Mouse (Mus musculus) hindbrain, embryonic 10.5 days (tissue): ENCODE measurements around the gene Dag1. TPM values are rescaled to one million over a fixed set of nuclear protein-coding genes. Genes with fewer than 3 reads are reported as not detected.
"Not testable (repeated sequence)": the region's sequence is repeated elsewhere in the genome, so short reads cannot be mapped to it uniquely, and the experiment has no call there.

Experiments used
- DNase-seq: peaks from one replicate; pipeline ENCODE4 v3.0.0-alpha.2; 2017; ENCODE audit warnings: low spot score
- H3K27ac ChIP-seq: fragments of 300-500 bp; sonication (generic); 2 replicates; pipeline ENCODE4 v1.5.1; 2016; ENCODE audit warnings: mild to moderate bottlenecking, moderate library complexity
- H3K27me3 ChIP-seq: fragments of 300-500 bp; sonication (generic); 2 replicates; pipeline ENCODE4 v1.6.1; 2016; ENCODE audit warnings: mild to moderate bottlenecking; ENCODE audit not compliant: poor library complexity, insufficient read depth, severe bottlenecking
- H3K36me3 ChIP-seq: fragments of 300-500 bp; sonication (generic); 2 replicates; pipeline ENCODE4 v1.6.1; 2016; ENCODE audit warnings: mild to moderate bottlenecking, moderate library complexity
- H3K4me1 ChIP-seq: fragments of 300-500 bp; sonication (generic); replicated peaks from 2 replicates; pipeline ENCODE4 v1.6.1; 2016; ENCODE audit warnings: mild to moderate bottlenecking
- H3K4me3 ChIP-seq: fragments of 300-500 bp; sonication (generic); 2 replicates; pipeline ENCODE4 v1.5.1; 2016; ENCODE audit warnings: mild to moderate bottlenecking, moderate library complexity
- H3K9me3 ChIP-seq: fragments of 300-500 bp; sonication (generic); 2 replicates; pipeline ENCODE4 v1.6.1; 2016; ENCODE audit warnings: mild to moderate bottlenecking, moderate library complexity
- WGBS: fragments of 180-500 bp; shearing (Covaris S2); methylation state at CpG from one replicate; pipeline ENCODE4 v1.1.7; 2016; 5-methylcytosine and 5-hydroxymethylcytosine counted together
- polyA plus RNA-seq: library from polyadenylated mRNA; unstranded; fragments of >200 nt; fragmentation: Nextera tagmentation; extraction: Ambion mirVana; gene quantifications from 2 replicates; pipeline ENCODE4 v1.2.1, GENCODE M21; 2016

Dag1 gene
- polyA plus RNA-seq, 1 experiment from 2014 or later = 81.2 TPM

- Histone ChIP-seq H3K36me3 (peaks cover 49% of the 10 kb centered on the region), H3K9me3 (no peaks in the 10 kb centered on the region), H3K27me3 (no peaks in the 10 kb centered on the region), H3K27ac (peak overlapping the region; percentile 68), H3K4me3 (no peak overlapping the region), H3K4me1 (peaks cover 31% of the 10 kb centered on the region)
- WGBS = 69% methylated on average over 3 of the region's 3 CpGs
- no peak for DNase-seq
Measured at GRCm38 (mm10) chr9:108205571-108205901, 58.2 kb downstream of the Dag1 start.

DNA sequence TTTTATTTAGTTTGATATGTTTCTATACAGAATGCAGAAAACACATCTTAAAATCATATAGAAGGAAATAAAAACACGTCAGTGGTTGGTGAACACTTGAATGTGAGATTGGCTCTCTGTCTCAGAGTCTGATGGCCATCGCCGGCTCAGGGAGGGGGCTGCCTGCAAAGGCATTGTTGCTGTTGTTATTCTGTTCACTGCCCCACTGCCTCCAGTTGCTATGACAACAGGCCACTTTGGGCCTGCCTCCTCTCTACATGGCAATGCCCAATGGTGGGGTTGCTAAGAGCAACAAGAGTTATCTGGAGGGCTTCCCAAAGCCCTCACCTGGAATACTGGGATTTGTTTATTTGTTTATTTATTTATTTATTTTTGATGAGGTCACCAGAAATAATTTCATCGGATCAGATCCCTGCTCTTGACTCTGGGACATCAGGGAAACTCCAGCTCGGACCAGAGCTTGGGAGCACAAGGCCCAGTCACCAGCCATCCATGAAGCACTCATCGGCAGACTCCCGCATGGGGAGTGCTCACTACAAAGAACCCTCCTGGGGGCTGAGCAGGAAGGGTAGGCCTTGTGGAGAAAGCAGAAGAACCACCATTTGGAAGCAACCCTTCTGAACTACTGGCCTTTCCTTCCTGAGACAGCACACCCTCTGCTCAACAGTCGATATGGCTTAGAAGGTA lies 58.7 kb downstream of the Dag1 start:
- peaks cover 35% of the 10 kb centered on the region for H3K4me1 ChIP-seq
- no peak overlapping the region for H3K4me3 ChIP-seq
- H3K36me3 ChIP-seq = peaks cover 44% of the 10 kb centered on the region
- no peaks in the 10 kb centered on the region for H3K27me3 ChIP-seq
- DNase-seq = peak; percentile 67
- peak overlapping the region; percentile 68 for H3K27ac ChIP-seq
- H3K9me3 ChIP-seq = no peaks in the 10 kb centered on the region
- 41% methylated on average over 8 of the region's 8 CpGs for WGBS

DNA sequence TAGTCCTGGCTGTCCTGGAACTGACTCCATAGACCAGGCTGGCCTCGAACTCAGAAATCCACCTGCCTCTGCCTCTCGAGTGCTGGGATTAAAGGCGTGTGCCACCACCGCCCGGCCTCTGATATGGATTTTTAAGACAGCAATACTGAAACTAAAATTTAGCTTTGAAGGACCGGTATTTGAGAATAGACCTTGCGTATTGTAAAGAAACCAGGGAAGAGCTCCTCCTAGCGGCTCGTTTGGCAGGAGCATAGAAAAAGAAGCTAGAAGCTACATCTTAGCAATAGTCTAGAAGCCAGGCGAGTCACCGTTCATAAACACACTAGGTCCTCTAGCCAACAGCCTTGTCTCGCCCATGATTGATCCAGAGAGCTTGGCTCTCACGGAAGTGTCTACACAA lies 60.7 kb downstream of the Dag1 start:
- no peak overlapping the region for H3K27ac ChIP-seq
- H3K9me3 ChIP-seq = no peaks in the 10 kb centered on the region
- 53% methylated on average over 13 of the region's 13 CpGs for WGBS
- DNase-seq = peak; percentile 55
- no peaks in the 10 kb centered on the region for H3K27me3 ChIP-seq
- no peak overlapping the region for H3K4me3 ChIP-seq
- peaks cover 24% of the 10 kb centered on the region for H3K36me3 ChIP-seq
- H3K4me1 ChIP-seq = peaks cover 40% of the 10 kb centered on the region

DNA sequence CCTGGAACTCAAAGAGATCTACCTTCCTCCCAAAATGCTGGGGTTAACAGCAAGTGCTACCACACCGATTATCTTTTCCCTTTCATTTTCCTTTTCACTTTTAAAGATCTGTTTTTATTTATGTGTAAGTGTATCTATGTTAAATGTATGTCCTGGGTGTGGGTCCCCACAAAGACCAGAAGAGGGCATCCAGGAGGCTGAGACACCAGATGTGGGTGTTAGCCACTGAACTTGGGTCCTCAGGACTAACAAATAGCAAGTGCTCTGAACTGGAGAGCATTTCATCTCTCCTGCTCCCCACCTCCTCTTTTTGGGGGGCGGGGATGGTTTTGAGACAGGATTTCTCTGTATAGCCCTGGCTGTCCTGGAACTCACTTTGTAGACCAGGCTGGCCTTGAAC lies 61.6 kb downstream of the Dag1 start:
- H3K27ac ChIP-seq = no peak overlapping the region
- H3K4me3 ChIP-seq = no peak overlapping the region
- peaks cover 15% of the 10 kb centered on the region for H3K36me3 ChIP-seq
- no peaks in the 10 kb centered on the region for H3K9me3 ChIP-seq
- 100% methylated on average over 2 of the region's 2 CpGs for WGBS
- H3K4me1 ChIP-seq = peaks cover 46% of the 10 kb centered on the region
- no peaks in the 10 kb centered on the region for H3K27me3 ChIP-seq
- no peak for DNase-seq

- peak overlapping the region; percentile 41 for H3K27ac ChIP-seq
- H3K36me3 ChIP-seq = peaks cover 5% of the 10 kb centered on the region
- H3K27me3 ChIP-seq = no peaks in the 10 kb centered on the region
- DNase-seq = peak; percentile 95
- peaks cover 50% of the 10 kb centered on the region for H3K4me1 ChIP-seq
- H3K4me3 ChIP-seq = peak overlapping the region; percentile 32
- WGBS = under 1% methylated on average over 13 of the region's 13 CpGs
- H3K9me3 ChIP-seq = no peaks in the 10 kb centered on the region
Measured at GRCm38 (mm10) chr9:108201160-108201559, 62.6 kb downstream of the Dag1 start.

- peaks cover 29% of the 10 kb centered on the region for H3K4me1 ChIP-seq
- no peak overlapping the region for H3K27ac ChIP-seq
- H3K36me3 ChIP-seq = no peaks in the 10 kb centered on the region
- 62% methylated on average over 4 of the region's 4 CpGs for WGBS
- DNase-seq = no peak
- no peak overlapping the region for H3K4me3 ChIP-seq
- no peaks in the 10 kb centered on the region for H3K27me3 ChIP-seq
- H3K9me3 ChIP-seq = no peaks in the 10 kb centered on the region
Measured at GRCm38 (mm10) chr9:108198621-108199020, 65.1 kb downstream of the Dag1 start.

- Histone ChIP-seq H3K9me3 (no peaks in the 10 kb centered on the region), H3K27me3 (no peaks in the 10 kb centered on the region), H3K27ac (peak overlapping the region; percentile 56; the same call in 1 of the 2 replicates), H3K4me3 (peak overlapping the region; percentile 23; the same call in 1 of the 2 replicates), H3K36me3 (no peaks in the 10 kb centered on the region), H3K4me1 (peaks cover 29% of the 10 kb centered on the region)
- DNase-seq = peak; percentile 31
- WGBS = 31% methylated on average over 24 of the region's 24 CpGs
Measured at GRCm38 (mm10) chr9:108196920-108197677, 66.7 kb downstream of the Dag1 start.

GRCm38 (mm10) chr9:108196222-108196621 lies 67.5 kb downstream of the Dag1 start:
- not testable (repeated sequence) for H3K36me3 ChIP-seq, H3K27ac ChIP-seq, H3K27me3 ChIP-seq, DNase-seq, H3K4me3 ChIP-seq, H3K9me3 ChIP-seq
- 67% methylated on average over 6 of the region's 6 CpGs for WGBS
- peaks cover 26% of the 10 kb centered on the region for H3K4me1 ChIP-seq

DNA sequence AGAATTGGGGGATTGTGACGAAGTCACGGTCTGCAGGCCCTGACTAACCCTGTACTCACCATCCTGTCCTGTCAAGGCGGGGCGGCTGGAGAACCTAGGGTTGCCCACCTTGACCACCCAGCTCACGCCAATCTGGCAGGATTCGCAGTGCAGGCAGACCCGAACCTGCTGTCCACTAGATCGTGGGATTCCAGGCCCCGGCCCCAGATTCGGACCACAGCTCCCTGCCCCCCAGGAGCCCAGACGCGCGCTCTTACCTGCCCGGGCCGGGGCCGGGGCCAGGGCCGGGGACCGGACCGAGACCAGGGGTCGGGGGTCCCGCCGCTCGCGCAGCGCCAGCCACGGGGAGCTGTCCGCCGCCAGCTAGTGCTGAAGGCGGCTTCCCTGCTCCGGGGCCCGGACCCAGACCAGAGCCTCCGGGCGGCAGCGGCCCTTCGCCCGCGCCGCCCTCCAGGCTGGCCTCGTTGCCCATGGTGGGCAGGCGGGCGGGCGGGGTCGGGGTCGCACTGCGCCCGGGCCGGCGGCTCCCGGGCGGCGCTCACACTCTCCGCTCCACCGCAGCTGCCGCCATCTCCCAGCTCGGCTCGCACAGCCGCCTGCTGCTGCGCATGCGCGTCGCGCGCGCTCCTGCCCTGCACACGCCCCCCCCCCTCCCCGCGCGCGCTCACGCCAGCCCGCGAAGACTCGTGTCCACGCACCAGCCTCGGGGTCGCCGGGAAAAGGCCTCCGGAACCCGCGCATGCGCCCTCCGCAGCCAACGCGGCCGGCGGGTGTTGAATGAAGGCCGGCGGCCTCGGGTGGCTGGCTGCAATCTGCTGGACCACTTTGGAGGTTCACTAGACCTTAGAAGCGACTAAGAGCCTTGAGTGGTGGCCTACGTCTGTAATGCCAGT lies 73.7 kb downstream of the Dag1 start, which contains the start of gene Bsn:
Gene Bsn (minus strand): TSS at position 598 of the 893 bp plus-strand sequence.
- peak; percentile 89 for DNase-seq
- H3K36me3 ChIP-seq = no peaks in the 10 kb centered on the region
- 1% methylated on average over 77 of the region's 91 CpGs for WGBS
- peaks cover 38% of the 10 kb centered on the region for H3K27me3 ChIP-seq
- H3K4me3 ChIP-seq = peak within 1 kb of the TSS; percentile 74
- peak within 1 kb of the TSS; percentile 88 for H3K27ac ChIP-seq
- H3K9me3 ChIP-seq = no peaks in the 10 kb centered on the region
- H3K4me1 ChIP-seq = peaks cover 27% of the 10 kb centered on the region

DNA sequence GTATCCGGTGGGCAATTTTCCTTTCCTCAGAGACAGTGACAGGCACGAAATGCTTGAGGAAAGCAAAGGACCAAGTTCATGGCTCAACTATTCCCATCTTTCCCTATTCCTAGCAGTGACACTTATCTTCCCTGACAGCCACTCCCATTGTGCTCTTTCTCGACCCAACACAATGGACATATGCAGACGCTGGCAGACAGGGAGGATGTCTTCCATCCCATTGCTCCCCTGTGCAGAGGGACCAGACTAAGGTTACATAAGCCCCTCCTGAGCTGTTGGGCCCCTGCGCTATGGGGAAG lies 74.3 kb downstream of the Dag1 start:
- H3K9me3 ChIP-seq = no peaks in the 10 kb centered on the region
- peak overlapping the region; percentile 74 for H3K4me3 ChIP-seq
- WGBS = 34% methylated on average over 5 of the region's 5 CpGs
- peaks cover 27% of the 10 kb centered on the region for H3K4me1 ChIP-seq
- peak overlapping the region; percentile 88 for H3K27ac ChIP-seq
- peak; percentile 13 for DNase-seq
- peaks cover 38% of the 10 kb centered on the region for H3K27me3 ChIP-seq
- H3K36me3 ChIP-seq = no peaks in the 10 kb centered on the region

DNA sequence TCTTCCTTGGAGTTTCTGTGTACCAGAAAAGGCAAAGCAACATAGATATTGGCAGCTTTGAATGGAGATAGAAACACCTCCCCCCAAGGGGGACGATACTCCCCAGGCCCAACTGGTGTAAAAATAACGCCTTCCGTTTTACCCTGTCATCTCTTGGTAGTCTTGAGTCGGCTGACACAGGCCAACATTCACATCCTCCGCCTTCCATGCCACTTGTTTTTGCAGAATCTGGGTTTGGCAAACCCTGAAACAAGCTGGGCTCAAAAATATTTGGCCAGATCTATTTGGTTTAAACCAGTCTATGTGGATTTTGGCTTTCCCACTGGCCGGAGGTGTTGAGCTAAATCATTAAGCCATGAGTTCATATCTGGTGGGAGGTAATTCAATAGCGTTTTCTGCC lies 74.7 kb downstream of the Dag1 start:
- no peaks in the 10 kb centered on the region for H3K9me3 ChIP-seq
- no peaks in the 10 kb centered on the region for H3K36me3 ChIP-seq
- no peak overlapping the region for H3K27ac ChIP-seq
- 83% methylated on average over 7 of the region's 7 CpGs for WGBS
- no peak for DNase-seq
- peaks cover 38% of the 10 kb centered on the region for H3K27me3 ChIP-seq
- H3K4me1 ChIP-seq = peaks cover 27% of the 10 kb centered on the region
- H3K4me3 ChIP-seq = peak overlapping the region; percentile 74

DNA sequence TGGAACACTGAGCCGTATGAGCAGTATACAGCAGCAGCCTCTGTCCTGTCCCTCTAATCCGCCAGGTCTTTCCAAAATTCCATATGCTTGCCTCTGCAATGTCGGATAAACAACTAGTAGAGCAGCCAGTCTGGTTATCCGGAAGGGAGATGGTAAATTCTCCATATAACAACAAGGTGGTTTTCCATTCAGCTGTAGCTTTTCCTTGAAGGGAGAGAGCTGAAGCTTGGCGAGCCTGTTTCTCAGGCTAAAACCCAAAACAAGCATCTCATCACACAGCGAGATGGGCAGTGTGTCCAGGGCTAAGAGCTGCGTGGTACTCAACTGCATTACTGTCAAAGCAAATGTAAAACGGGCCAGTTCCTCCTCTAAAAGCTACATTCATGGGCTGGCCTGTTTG lies 75.2 kb downstream of the Dag1 start:
- Histone ChIP-seq H3K36me3 (no peaks in the 10 kb centered on the region), H3K9me3 (no peaks in the 10 kb centered on the region), H3K4me3 (no peak overlapping the region), H3K27ac (no peak overlapping the region), H3K4me1 (peaks cover 27% of the 10 kb centered on the region), H3K27me3 (peaks cover 38% of the 10 kb centered on the region)
- 82% methylated on average over 8 of the region's 8 CpGs for WGBS
- DNase-seq = no peak

DNA sequence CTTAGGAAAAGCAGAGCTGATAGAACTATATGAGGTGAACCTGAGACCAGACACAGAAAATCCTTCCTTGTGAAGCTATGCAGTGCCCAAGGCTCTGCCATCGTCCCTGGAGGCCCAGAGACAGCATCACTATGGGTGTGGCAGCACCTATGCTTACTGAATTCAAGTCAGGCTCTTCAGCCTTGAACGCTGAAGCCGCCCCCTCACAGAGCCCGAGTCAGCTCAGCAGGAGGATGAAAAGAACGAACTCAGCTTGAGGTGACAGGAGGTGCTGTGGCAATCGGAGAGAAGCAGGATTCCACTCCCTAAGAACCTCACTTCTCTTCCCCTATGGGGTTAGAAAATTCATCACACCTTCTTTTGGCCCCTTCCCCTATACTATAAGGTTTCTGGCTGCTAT lies 76.1 kb downstream of the Dag1 start:
- DNase-seq = no peak
- Histone ChIP-seq H3K27me3 (peaks cover 38% of the 10 kb centered on the region), H3K36me3 (no peaks in the 10 kb centered on the region), H3K4me3 (no peak overlapping the region), H3K27ac (no peak overlapping the region), H3K4me1 (peaks cover 27% of the 10 kb centered on the region), H3K9me3 (no peaks in the 10 kb centered on the region)
- WGBS = 46% methylated on average over 6 of the region's 6 CpGs
